Comparison of ENCODE assay signal across 10 mouse cellular contexts in the genomic region with DNA sequence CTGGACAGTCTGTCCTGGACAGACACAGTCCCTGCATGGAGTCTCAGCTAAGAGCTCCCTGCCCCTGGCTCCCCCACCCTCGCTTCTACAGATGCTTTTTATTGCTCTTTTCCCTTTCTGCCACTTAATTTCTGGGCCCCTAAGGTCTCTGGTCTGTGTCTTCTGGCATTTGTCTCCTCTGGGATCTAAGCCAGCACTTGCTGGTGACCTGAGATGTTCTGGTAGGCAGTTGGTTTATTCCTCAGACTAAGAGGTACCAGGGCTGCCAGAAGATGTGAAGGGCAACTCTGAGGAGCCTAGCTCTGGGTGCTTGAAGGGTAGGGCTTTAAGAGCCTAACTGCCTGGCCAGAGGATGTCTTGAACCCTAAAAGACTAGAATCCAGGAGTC. TPM values are rescaled to one million over a fixed set of nuclear protein-coding genes. Genes with fewer than 3 reads are reported as not detected.
DNase-seq lines count a peak whose midpoint lies in the region; ATAC-seq and TF ChIP-seq lines count a peak whose summit lies in the region.
"Had no signal": no experiment of that assay in that cellular context is flagged by ENCODE, and none has a peak within 500 bp of the region (broad histone marks: within the 10 kb centered on the region; RNA-seq: fewer than 3 reads in every experiment).

No protein-coding gene starts in this region.

- H3K27me3 ChIP-seq in heart, embryonic 15.5 days, result no peaks in the 10 kb centered on the region
- no peaks in the 10 kb centered on the region for H3K27me3 ChIP-seq in heart, embryonic 12.5 days (replicated peaks)
- no peaks in the 10 kb centered on the region for H3K27me3 ChIP-seq in kidney, postnatal 0 days (ENCODE audit: insufficient read depth, low read length)
- H3K27me3 ChIP-seq: neural tube, embryonic 13.5 days had no signal

- no peak overlapping the region for H3K4me2 ChIP-seq in heart, embryonic 15.5 days
- H3K4me2 ChIP-seq in heart, embryonic 12.5 days, result no peak overlapping the region
- peak overlapping the region; percentile 21 for H3K4me2 ChIP-seq in kidney, postnatal 0 days (ENCODE audit: low read length)
- H3K4me2 ChIP-seq: neural tube, embryonic 13.5 days had no signal

- H3K9me3 ChIP-seq in heart, embryonic 15.5 days (replicated peaks), result no peaks in the 10 kb centered on the region
- H3K9me3 ChIP-seq in heart, embryonic 12.5 days (replicated peaks), result no peaks in the 10 kb centered on the region
- H3K9me3 ChIP-seq in kidney, postnatal 0 days (replicated peaks; ENCODE audit: low read length), result no peaks in the 10 kb centered on the region
- H3K9me3 ChIP-seq: heart, embryonic 10.5 days; neural tube, embryonic 13.5 days had no signal

- peaks cover 4% of the 10 kb centered on the region; the same call in 1 of the 2 replicates for H3K36me3 ChIP-seq in heart, embryonic 15.5 days
- H3K36me3 ChIP-seq in heart, embryonic 12.5 days, result peaks cover 34% of the 10 kb centered on the region
- H3K36me3 ChIP-seq in kidney, postnatal 0 days (ENCODE audit: insufficient read depth, low read length), result peaks cover 8% of the 10 kb centered on the region; the same call in 1 of the 2 replicates

- intact Hi-C loops in left cerebral cortex, postnatal 14 days (cut with DNase I), result no loop called here

- TF ChIP-seq CTCF in kidney, postnatal 0 days (IDR thresholded peaks at IDR 0.05; ENCODE audit: low read depth), result no peak

- ATAC-seq in heart, embryonic 15.5 days (replicated peaks; ENCODE audit: insufficient number of reproducible peaks, insufficient read depth, low FRiP score, low read depth), result no peak
- no peak for ATAC-seq in heart, embryonic 12.5 days (ENCODE audit: insufficient number of reproducible peaks, low FRiP score)
- no peak for ATAC-seq in kidney, postnatal 0 days (replicated peaks; ENCODE audit: low FRiP score, low read depth)

- peak overlapping the region; percentile 13 for H3K27ac ChIP-seq in heart, embryonic 15.5 days
- no peak overlapping the region for H3K27ac ChIP-seq in heart, embryonic 12.5 days (ENCODE audit: poor library complexity, severe bottlenecking)
- peak overlapping the region; percentile 76 for H3K27ac ChIP-seq in kidney, postnatal 0 days
- H3K27ac ChIP-seq: heart, embryonic 10.5 days; neural tube, embryonic 13.5 days had no signal

- H3K4me1 ChIP-seq in heart, embryonic 15.5 days (replicated peaks), result peaks cover 37% of the 10 kb centered on the region
- H3K4me1 ChIP-seq in heart, embryonic 12.5 days (replicated peaks), result peaks cover 42% of the 10 kb centered on the region
- H3K4me1 ChIP-seq in kidney, postnatal 0 days (replicated peaks; ENCODE audit: insufficient read depth, low read length), result peaks cover 29% of the 10 kb centered on the region

- peak; percentile 92 for DNase-seq in adipocyte (ENCODE audit: low spot score)
- peak; percentile 54 to 65 for DNase-seq in cerebellum, postnatal 25 days
- DNase-seq in kidney, postnatal 0 days (ENCODE audit: low spot score), result no peak
- DNase-seq in retina, embryonic 14.5 days (ENCODE audit: low spot score), result no peak
- no peak for DNase-seq in left cerebral cortex, postnatal 14 days (ENCODE audit: low spot score in 2 of 2)
- DNase-seq in spleen, postnatal 4 days (ENCODE audit: low spot score in 2 of 2), result no peak

- no peak overlapping the region for H3K4me3 ChIP-seq in heart, embryonic 15.5 days
- H3K4me3 ChIP-seq in heart, embryonic 12.5 days, result no peak overlapping the region
- H3K4me3 ChIP-seq in kidney, postnatal 0 days (replicated peaks; ENCODE audit: low read depth, low read length), result no peak overlapping the region
- H3K4me3 ChIP-seq: heart, embryonic 10.5 days; neural tube, embryonic 13.5 days had no signal

- H3K9ac ChIP-seq in heart, embryonic 15.5 days, result no peak overlapping the region
- no peak overlapping the region; the same call in 1 of the 2 replicates for H3K9ac ChIP-seq in heart, embryonic 12.5 days
- no peak overlapping the region for H3K9ac ChIP-seq in kidney, postnatal 0 days (ENCODE audit: low read depth, low read length)
- H3K9ac ChIP-seq: neural tube, embryonic 13.5 days had no signal

- 39% methylated on average over 1 of the region's 1 CpGs for WGBS in heart, embryonic 15.5 days
- WGBS in heart, embryonic 12.5 days, result 72% methylated on average over 1 of the region's 1 CpGs
- 36% methylated on average over 1 of the region's 1 CpGs for WGBS in kidney, postnatal 0 days

RNA-seq across cellular contexts. Expression of a gene that starts 40.5 kb away (rescaled TPM):
- polyA plus RNA-seq in heart, embryonic 15.5 days (2015; fragmentation: Nextera tagmentation; extraction: Ambion mirVana), result 33.4 and 42.5 TPM in 2 replicates
- polyA plus RNA-seq in heart, embryonic 12.5 days (2016; fragmentation: Nextera tagmentation; extraction: Ambion mirVana), result 61.1 and 62.1 TPM in 2 replicates
- polyA plus RNA-seq in kidney, postnatal 0 days (2015; fragmentation: Nextera tagmentation; extraction: Ambion mirVana), result 36.6 and 43.6 TPM in 2 replicates
- 10 to 100 TPM; 19.7 to 21.6 TPM for total RNA-seq in left cerebral cortex, postnatal 14 days (2021)

Comparison
In these comparisons a context has a peak if more than half of its experiments do, and no peak if none do; other contexts are left out.
1. DNase-seq: peak in adipocyte (single experiment) and cerebellum, postnatal 25 days (2 of 2); none in kidney, postnatal 0 days (single experiment), retina, embryonic 14.5 days (single experiment), left cerebral cortex, postnatal 14 days (0 of 2) and spleen, postnatal 4 days (0 of 2).